Mouse (Mus musculus) E14TG2a.4 (cell line): ENCODE data around the gene Gadd45g.

Source experiments
- CTCF ChIP-seq: conservative IDR thresholded peaks from 2 replicates; pipeline ENCODE4 v1.5.1; 2014; ENCODE audit warnings: low read length
- NANOG ChIP-seq: IDR thresholded peaks from 2 replicates; pipeline ENCODE4 v1.6.1; 2014; ENCODE audit warnings: borderline replicate concordance, low read length, mixed read lengths
- POU5F1 ChIP-seq: IDR thresholded peaks from 2 replicates; pipeline ENCODE4 v1.6.1; 2014; ENCODE audit warnings: low read length, borderline replicate concordance

- TF ChIP-seq CTCF (no peak), POU5F1 (no peak), NANOG (no peak)
Measured at GRCm38 (mm10) chr13:51882218-51882617, 35.7 kb downstream of the Gadd45g start.
